Mouse (Mus musculus) embryonic facial prominence, embryonic 14.5 days (tissue): ENCODE measurements around the gene Ctnnd2. TPM values are rescaled to one million over a fixed set of nuclear protein-coding genes. Genes with fewer than 3 reads are reported as not detected.

Experiments used
- ATAC-seq: fragments of 200-750 bp; cut with Nextera tagmentation; 2 replicates; pipeline ENCODE4 v1.8.0; 2017; ENCODE audit warnings: low read depth, moderate number of reproducible peaks, moderate TSS enrichment
- DNase-seq: peaks from one replicate; pipeline ENCODE4 v3.0.0-alpha.2; 2015; ENCODE audit warnings: low spot score
- H3K27ac ChIP-seq: fragments of 300-500 bp; sonication (generic); replicated peaks from 2 replicates; pipeline ENCODE4 v1.5.1; 2014; ENCODE audit warnings: low read depth, mild to moderate bottlenecking, low read length, moderate library complexity
- H3K27me3 ChIP-seq: fragments of 300-500 bp; sonication (generic); replicated peaks from 2 replicates; pipeline ENCODE4 v1.6.1; 2014; ENCODE audit warnings: low read length; ENCODE audit not compliant: control insufficient read depth, insufficient read depth
- H3K36me3 ChIP-seq: fragments of 300-500 bp; sonication (generic); 2 replicates; pipeline ENCODE4 v1.6.1; 2014; ENCODE audit warnings: low read length, mixed read lengths; ENCODE audit not compliant: control insufficient read depth, insufficient read depth
- H3K4me1 ChIP-seq: fragments of 300-500 bp; sonication (generic); 2 replicates; pipeline ENCODE4 v1.6.1; 2014; ENCODE audit warnings: antibody characterized with exemption, low read length; ENCODE audit not compliant: control insufficient read depth, insufficient read depth
- H3K4me2 ChIP-seq: fragments of 300-500 bp; sonication (generic); 2 replicates; pipeline ENCODE4 v1.6.1; 2014; ENCODE audit warnings: low read depth, mild to moderate bottlenecking, low read length, moderate library complexity, mixed read lengths
- H3K4me3 ChIP-seq: fragments of 300-500 bp; sonication (generic); 2 replicates; pipeline ENCODE4 v1.5.1; 2014; ENCODE audit warnings: low read depth, mild to moderate bottlenecking, low read length
- H3K9ac ChIP-seq: fragments of 300-500 bp; sonication (generic); 2 replicates; pipeline ENCODE4 v1.6.1; 2014; ENCODE audit warnings: low read depth, mild to moderate bottlenecking, low read length, moderate library complexity, mixed read lengths
- H3K9me3 ChIP-seq: fragments of 300-500 bp; sonication (generic); 2 replicates; pipeline ENCODE4 v1.6.1; 2016; ENCODE audit warnings: low read length; ENCODE audit not compliant: control insufficient read depth
- WGBS: fragments of 180-500 bp; shearing (Covaris S2); extraction: QIAGEN DNeasy Blood & Tissue Kit; methylation state at CpG from one replicate; pipeline ENCODE4 v1.1.7; 2014; 5-methylcytosine and 5-hydroxymethylcytosine counted together
- polyA plus RNA-seq: library from polyadenylated mRNA; unstranded; fragments of >200 nt; fragmentation: Nextera tagmentation; extraction: Ambion mirVana; gene quantifications from 2 replicates; pipeline ENCODE4 v1.2.1, GENCODE M21; 2014

The Ctnnd2 gene
- polyA plus RNA-seq, 1 experiment from 2014 or later = 7.9 TPM

DNA sequence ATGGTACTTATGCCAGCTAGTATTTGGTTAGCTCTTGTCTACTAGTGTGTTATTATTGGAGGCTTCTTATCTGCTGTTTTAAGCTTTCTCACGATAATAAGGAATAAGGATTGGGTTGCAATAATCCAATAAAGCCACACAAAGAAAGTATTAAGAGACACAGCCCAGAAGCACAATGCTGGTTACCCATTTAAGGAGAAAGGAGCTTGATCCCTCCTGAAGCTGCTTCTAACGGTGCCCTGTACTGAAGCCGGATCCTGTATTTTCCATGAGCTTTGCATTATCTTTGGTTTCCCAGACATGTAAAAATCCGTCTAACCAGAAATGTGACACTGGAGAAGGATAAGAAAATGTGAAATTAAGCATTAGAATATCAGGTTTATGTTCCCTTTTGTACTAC lies 565.8 kb downstream of the Ctnnd2 start:
- Histone ChIP-seq H3K27ac (no peak overlapping the region), H3K9me3 (no peaks in the 10 kb centered on the region), H3K4me1 (no peaks in the 10 kb centered on the region), H3K36me3 (no peaks in the 10 kb centered on the region), H3K9ac (no peak overlapping the region), H3K4me3 (no peak overlapping the region), H3K4me2 (no peak overlapping the region), H3K27me3 (no peaks in the 10 kb centered on the region)
- ATAC-seq = peak; percentile 83; the same call in 1 of the 2 replicates
- WGBS = 44% methylated on average over 4 of the region's 4 CpGs
- DNase-seq = peak; percentile 56

GRCm38 (mm10) chr15:30740728-30741127 lies 568.3 kb downstream of the Ctnnd2 start:
- H3K36me3 ChIP-seq = no peaks in the 10 kb centered on the region
- H3K4me1 ChIP-seq = no peaks in the 10 kb centered on the region
- H3K4me2 ChIP-seq = no peak overlapping the region
- DNase-seq (peak; percentile 89), ATAC-seq (peak; percentile 71)
- no peak overlapping the region for H3K27ac ChIP-seq
- no peak overlapping the region for H3K9ac ChIP-seq
- no peaks in the 10 kb centered on the region for H3K9me3 ChIP-seq
- no peaks in the 10 kb centered on the region for H3K27me3 ChIP-seq
- no peak overlapping the region for H3K4me3 ChIP-seq
- 22% methylated on average over 6 of the region's 6 CpGs for WGBS

- Histone ChIP-seq H3K36me3 (no peaks in the 10 kb centered on the region), H3K27me3 (no peaks in the 10 kb centered on the region), H3K4me2 (no peak overlapping the region), H3K9me3 (no peaks in the 10 kb centered on the region), H3K4me1 (peaks cover 3% of the 10 kb centered on the region; the same call in 1 of the 2 replicates), H3K27ac (no peak overlapping the region), H3K9ac (no peak overlapping the region), H3K4me3 (no peak overlapping the region)
- ATAC-seq (no peak), DNase-seq (no peak)
- WGBS = 63% methylated on average over 2 of the region's 2 CpGs
Observed at GRCm38 (mm10) chr15:30757991-30758390, 585.6 kb downstream of the Ctnnd2 start.

GRCm38 (mm10) chr15:30762211-30762610 lies 589.8 kb downstream of the Ctnnd2 start:
- no peak overlapping the region for H3K27ac ChIP-seq
- ATAC-seq (peak; percentile 24; the same call in 1 of the 2 replicates), DNase-seq (no peak)
- H3K9me3 ChIP-seq = no peaks in the 10 kb centered on the region
- H3K27me3 ChIP-seq = no peaks in the 10 kb centered on the region
- no peak overlapping the region for H3K4me2 ChIP-seq
- WGBS = 70% methylated on average over 5 of the region's 5 CpGs
- H3K4me3 ChIP-seq = no peak overlapping the region
- H3K36me3 ChIP-seq = no peaks in the 10 kb centered on the region
- no peak overlapping the region for H3K9ac ChIP-seq
- H3K4me1 ChIP-seq = peaks cover 3% of the 10 kb centered on the region; the same call in 1 of the 2 replicates

- 75% methylated on average over 1 of the region's 1 CpGs for WGBS
- peak; percentile 86 for DNase-seq
Observed at GRCm38 (mm10) chr15:30762695-30763285, 590.4 kb downstream of the Ctnnd2 start.

DNA sequence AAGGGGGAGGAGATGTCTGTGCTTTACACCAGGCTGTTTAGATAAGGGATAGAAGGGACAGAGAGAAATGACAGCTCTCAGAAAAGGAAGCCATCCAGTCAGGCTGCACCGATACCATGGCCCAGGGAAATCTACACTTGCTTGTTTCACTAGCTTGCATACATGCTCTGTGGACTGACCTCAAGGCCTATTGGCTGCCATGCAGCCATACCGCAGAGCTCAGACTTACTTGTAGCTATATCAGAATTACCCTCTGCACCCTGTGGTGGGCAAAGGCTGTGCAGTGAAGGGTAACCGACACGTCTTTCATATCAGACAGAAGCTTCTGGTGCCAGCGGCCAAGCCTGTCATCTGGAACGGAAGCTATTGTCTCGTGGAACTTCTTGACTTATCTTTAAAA lies 604.5 kb downstream of the Ctnnd2 start:
- Histone ChIP-seq H3K27me3 (no peaks in the 10 kb centered on the region), H3K9me3 (no peaks in the 10 kb centered on the region), H3K4me3 (no peak overlapping the region), H3K36me3 (no peaks in the 10 kb centered on the region), H3K9ac (no peak overlapping the region), H3K4me1 (no peaks in the 10 kb centered on the region), H3K4me2 (no peak overlapping the region), H3K27ac (no peak overlapping the region)
- no peak for DNase-seq
- WGBS = 91% methylated on average over 7 of the region's 7 CpGs
- no peak for ATAC-seq

More at GRCm38 (mm10) chr15:30762695-30763285, 590.4 kb downstream of the Ctnnd2 start:
- no peaks in the 10 kb centered on the region for H3K36me3 ChIP-seq
- H3K4me2 ChIP-seq = no peak overlapping the region
- H3K9ac ChIP-seq = no peak overlapping the region
- H3K27ac ChIP-seq = no peak overlapping the region; the same call in 1 of the 2 replicates
- no peak overlapping the region for H3K4me3 ChIP-seq
- ATAC-seq = peak; percentile 69
- peaks cover 3% of the 10 kb centered on the region; the same call in 1 of the 2 replicates for H3K4me1 ChIP-seq
- H3K27me3 ChIP-seq = no peaks in the 10 kb centered on the region
- no peaks in the 10 kb centered on the region for H3K9me3 ChIP-seq

DNA sequence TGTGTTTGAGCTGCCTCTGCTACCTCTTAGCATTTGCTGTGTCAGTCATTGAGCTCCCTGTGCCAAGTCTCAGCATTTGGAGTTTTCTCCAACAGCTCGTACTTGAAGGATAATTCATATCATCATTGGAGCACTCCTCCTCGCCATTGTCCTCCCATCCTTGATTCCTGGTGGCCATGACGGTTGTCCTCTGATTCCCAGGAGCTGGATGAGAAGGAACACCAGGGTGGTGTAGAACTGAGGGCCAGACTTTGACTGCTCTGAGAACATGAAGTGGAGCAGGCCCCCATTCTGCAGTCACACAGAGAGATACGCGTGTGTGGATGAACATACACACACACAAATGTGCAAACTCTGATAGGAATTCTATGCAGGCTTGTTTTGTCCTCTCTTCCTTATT lies 605.4 kb downstream of the Ctnnd2 start:
- ATAC-seq (no peak), DNase-seq (no peak)
- Histone ChIP-seq H3K4me1 (no peaks in the 10 kb centered on the region), H3K27me3 (no peaks in the 10 kb centered on the region), H3K9me3 (no peaks in the 10 kb centered on the region), H3K9ac (no peak overlapping the region), H3K36me3 (no peaks in the 10 kb centered on the region), H3K27ac (no peak overlapping the region), H3K4me3 (no peak overlapping the region), H3K4me2 (no peak overlapping the region)
- WGBS = 97% methylated on average over 5 of the region's 5 CpGs

DNA sequence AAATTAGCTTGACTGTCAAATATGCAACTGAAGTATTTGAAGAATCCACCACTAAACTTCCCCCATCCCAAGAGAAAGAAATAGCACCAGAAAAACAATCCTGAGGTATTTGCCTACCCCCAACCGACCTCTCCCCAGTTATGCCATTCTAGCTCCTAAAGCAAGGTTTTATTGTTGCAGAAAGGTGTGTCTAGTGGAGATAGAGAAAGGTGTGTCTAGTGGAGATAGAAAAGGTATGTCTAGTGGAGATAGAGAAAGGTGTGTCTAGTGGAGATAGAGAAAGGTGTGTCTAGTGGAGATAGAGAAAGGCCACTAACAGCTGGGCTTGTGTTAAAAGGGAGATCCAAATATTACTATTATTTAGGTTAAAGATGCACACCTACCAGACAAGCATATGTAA lies 607.5 kb downstream of the Ctnnd2 start:
- no peak overlapping the region for H3K9ac ChIP-seq
- no peaks in the 10 kb centered on the region for H3K4me1 ChIP-seq
- no peaks in the 10 kb centered on the region for H3K27me3 ChIP-seq
- no peaks in the 10 kb centered on the region for H3K9me3 ChIP-seq
- no peak overlapping the region for H3K4me3 ChIP-seq
- ATAC-seq (no peak), DNase-seq (no peak)
- no peaks in the 10 kb centered on the region for H3K36me3 ChIP-seq
- WGBS = 60% methylated on average over 1 of the region's 1 CpGs
- no peak overlapping the region for H3K27ac ChIP-seq
- no peak overlapping the region for H3K4me2 ChIP-seq

GRCm38 (mm10) chr15:30780977-30781376 lies 608.6 kb downstream of the Ctnnd2 start:
- no peaks in the 10 kb centered on the region for H3K27me3 ChIP-seq
- no peak overlapping the region for H3K4me3 ChIP-seq

More at GRCm38 (mm10) chr15:30780977-30781376, 608.6 kb downstream of the Ctnnd2 start:
- ATAC-seq = no peak
- DNase-seq = no peak
- Histone ChIP-seq H3K27ac (no peak overlapping the region), H3K4me1 (no peaks in the 10 kb centered on the region), H3K9me3 (no peaks in the 10 kb centered on the region), H3K36me3 (no peaks in the 10 kb centered on the region), H3K9ac (no peak overlapping the region), H3K4me2 (no peak overlapping the region)
